Mouse (Mus musculus) Patski (cell line): ENCODE results near the gene Mrap2. TPM values are rescaled to one million over a fixed set of nuclear protein-coding genes. Genes with fewer than 3 reads are reported as not detected.

Source experiments
- ATAC-seq: fragments of 100-300 bp; one replicate; pipeline ENCODE4 v1.8.0; 2021
- CTCF ChIA-PET: fragments of 350-600 bp; sonication (Branson Sonifier 250); formaldehyde crosslinking; loops from one replicate; lab custom pipeline; 2022; ENCODE audit warnings: inconsistent platforms; lab: Charles Lee
- POLR2A ChIA-PET: fragments of 350-600 bp; sonication (Branson Sonifier 250); formaldehyde crosslinking; loops from one replicate; lab custom pipeline; 2022; ENCODE audit warnings: antibody characterized with exemption, inconsistent platforms; lab: Charles Lee
- DNase-seq: peaks from one replicate; pipeline ENCODE4 v3.0.0-alpha.2; 2011; ENCODE audit warnings: low read depth, low spot score
- H3K27me3 ChIP-seq: fragments of 371-371 bp; one replicate; pipeline ENCODE4 v1.5.1; 2021
- CTCF ChIP-seq: fragments of 100-300 bp; IDR thresholded peaks from one replicate; pipeline ENCODE4 v1.5.1; 2021
- in situ Hi-C: fragments of 300-500 bp; cut with MboI; formaldehyde crosslinking; loops from 3 replicates; pipeline ENCODE4 v1.11.1; 2018; ENCODE audit warnings: low pct_unique_long_range_greater_than_20kb, mixed read lengths
- polyA plus RNA-seq: library from polyadenylated mRNA; unstranded; gene quantifications from one replicate; pipeline ENCODE4 v1.2.3, GENCODE M21; 2021

Gene Mrap2
- polyA plus RNA-seq, 1 experiment from 2014 or later, result not detected

GRCm38 (mm10) chr9:87178534-87178933, 34.4 kb downstream of the Mrap2 start:
- no peak for DNase-seq
- CTCF ChIA-PET, result no interaction called here
- H3K27me3 ChIP-seq, result no peaks in the 10 kb centered on the region
- no peak for ATAC-seq
- in situ Hi-C loops, result no loop called here
- no peak for TF ChIP-seq CTCF
- POLR2A ChIA-PET, result no interaction called here

- ChIA-PET POLR2A (no interaction called here), CTCF (interaction anchor here (1.3 kb wide), 1 partner anchor 10 kb away, joined by 4 read pairs; no protein-coding TSS in a partner anchor)
- DNase-seq (no peak), ATAC-seq (no peak)
- TF ChIP-seq CTCF, result no peak
- in situ Hi-C loops, result no loop called here
- no peaks in the 10 kb centered on the region for H3K27me3 ChIP-seq
Observed at GRCm38 (mm10) chr9:87182231-87182630, 38.1 kb downstream of the Mrap2 start.

- ATAC-seq (no peak), DNase-seq (no peak)
- POLR2A ChIA-PET, result no interaction called here
- H3K27me3 ChIP-seq, result no peaks in the 10 kb centered on the region
- TF ChIP-seq CTCF, result no peak
- CTCF ChIA-PET, result interaction anchor here (1.0 to 2.0 kb wide), 2 partner anchors 10 to 90 kb away, joined by 3 to 4 read pairs; no protein-coding TSS in a partner anchor
- in situ Hi-C loops, result no loop called here
Observed at GRCm38 (mm10) chr9:87187336-87187735, 43.2 kb downstream of the Mrap2 start.

- in situ Hi-C loops, result no loop called here
- TF ChIP-seq CTCF, result no peak
- H3K27me3 ChIP-seq, result no peaks in the 10 kb centered on the region
- ChIA-PET CTCF (interaction anchor here (1.0 to 2.1 kb wide), 3 partner anchors 8 to 13 kb away, joined by 3 to 4 read pairs (median 3); no protein-coding TSS in a partner anchor), POLR2A (interaction anchor here (0.6 kb wide), 1 partner anchor 1134 kb away, joined by 5 read pairs; no protein-coding TSS in a partner anchor)
- DNase-seq (no peak), ATAC-seq (no peak)
Observed at GRCm38 (mm10) chr9:87193721-87194120, 49.6 kb downstream of the Mrap2 start.

- ChIA-PET CTCF (interaction anchor here (0.7 to 1.5 kb wide), 6 partner anchors 10 to 170 kb away, joined by 3 to 5 read pairs (median 4); no protein-coding TSS in a partner anchor), POLR2A (no interaction called here)
- no peaks in the 10 kb centered on the region for H3K27me3 ChIP-seq
- ATAC-seq, result no peak
- no peak for TF ChIP-seq CTCF
- DNase-seq, result no peak
- in situ Hi-C loops, result no loop called here
Observed at GRCm38 (mm10) chr9:87197277-87197676, 53.2 kb downstream of the Mrap2 start.

- TF ChIP-seq CTCF, result no peak
- no peaks in the 10 kb centered on the region for H3K27me3 ChIP-seq
- in situ Hi-C loops, result no loop called here
Observed at GRCm38 (mm10) chr9:87198036-87198435, 53.9 kb downstream of the Mrap2 start.

GRCm38 (mm10) chr9:87200426-87200825, 56.3 kb downstream of the Mrap2 start:
- DNase-seq (no peak), ATAC-seq (no peak)
- in situ Hi-C loops, result no loop called here
- POLR2A ChIA-PET, result no interaction called here
- no peak for TF ChIP-seq CTCF
- H3K27me3 ChIP-seq, result no peaks in the 10 kb centered on the region
- CTCF ChIA-PET, result no interaction called here

More at GRCm38 (mm10) chr9:87198036-87198435, 53.9 kb downstream of the Mrap2 start:
- ATAC-seq (no peak), DNase-seq (no peak)
- POLR2A ChIA-PET, result no interaction called here
- CTCF ChIA-PET, result interaction anchor here (0.7 to 1.5 kb wide), 3 partner anchors 12 to 170 kb away, joined by 3 to 4 read pairs (median 4); no protein-coding TSS in a partner anchor

GRCm38 (mm10) chr9:87200919-87201318, 56.8 kb downstream of the Mrap2 start:
- ChIA-PET CTCF (interaction anchor here (0.8 to 1.0 kb wide), 2 partner anchors 8 to 11 kb away, joined by 3 read pairs; no protein-coding TSS in a partner anchor), POLR2A (no interaction called here)
- H3K27me3 ChIP-seq, result no peaks in the 10 kb centered on the region
- no peak for TF ChIP-seq CTCF
- ATAC-seq, result no peak
- in situ Hi-C loops, result no loop called here
- no peak for DNase-seq

GRCm38 (mm10) chr9:87202431-87202830, 58.3 kb downstream of the Mrap2 start:
- no peaks in the 10 kb centered on the region for H3K27me3 ChIP-seq
- no peak for DNase-seq
- in situ Hi-C loops, result no loop called here
- ChIA-PET CTCF (interaction anchor here (1.3 kb wide), 1 partner anchor 20 kb away, joined by 3 read pairs; no protein-coding TSS in a partner anchor), POLR2A (no interaction called here)
- ATAC-seq, result no peak
- no peak for TF ChIP-seq CTCF

GRCm38 (mm10) chr9:87210830-87211339, 66.8 kb downstream of the Mrap2 start:
- in situ Hi-C loops, result no loop called here
- TF ChIP-seq CTCF, result no peak
- no peaks in the 10 kb centered on the region for H3K27me3 ChIP-seq
- POLR2A ChIA-PET, result no interaction called here
- CTCF ChIA-PET, result interaction anchor here (1.0 to 1.5 kb wide), 3 partner anchors 10 to 182 kb away, joined by 3 read pairs; no protein-coding TSS in a partner anchor
- DNase-seq (no peak), ATAC-seq (no peak)

GRCm38 (mm10) chr9:87213204-87213603, 69.1 kb downstream of the Mrap2 start:
- DNase-seq (peak; percentile 7), ATAC-seq (peak; percentile 57)
- H3K27me3 ChIP-seq, result no peaks in the 10 kb centered on the region
- CTCF ChIA-PET, result no interaction called here
- in situ Hi-C loops, result no loop called here
- TF ChIP-seq CTCF, result no peak
- POLR2A ChIA-PET, result no interaction called here

Other genes with a start within 250 kb of the Mrap2 start
- gene Ripply2, start 128.8 kb upstream of the Mrap2 start, polyA plus RNA-seq, result not detected
- gene Cyb5r4, start 122.3 kb upstream of the Mrap2 start, polyA plus RNA-seq, result 44.8 TPM
- gene Cep162, start 111.2 kb downstream of the Mrap2 start, polyA plus RNA-seq, result 13.3 TPM